Mouse (Mus musculus) thymus, postnatal 25 days (tissue): ENCODE measurements around the gene Prkcb.
A peak's percentile ranks its signal among the peaks of the same experiment; 100 is the strongest.

Source experiments
- DNase-seq: peaks from one replicate; pipeline ENCODE4 v3.0.0; 2022

Prkcb gene

GRCm38 (mm10) chr7:122558912-122559311, 270.4 kb downstream of the Prkcb start:
- no peak for DNase-seq

- no peak for DNase-seq
Measured at GRCm38 (mm10) chr7:122562586-122562985, 274.0 kb downstream of the Prkcb start.

- no peak for DNase-seq
Measured at GRCm38 (mm10) chr7:122565371-122565770, 276.8 kb downstream of the Prkcb start.

GRCm38 (mm10) chr7:122566011-122566410, 277.5 kb downstream of the Prkcb start:
- DNase-seq, result no peak

- DNase-seq, result no peak
Measured at GRCm38 (mm10) chr7:122568787-122569186, 280.2 kb downstream of the Prkcb start.

DNA sequence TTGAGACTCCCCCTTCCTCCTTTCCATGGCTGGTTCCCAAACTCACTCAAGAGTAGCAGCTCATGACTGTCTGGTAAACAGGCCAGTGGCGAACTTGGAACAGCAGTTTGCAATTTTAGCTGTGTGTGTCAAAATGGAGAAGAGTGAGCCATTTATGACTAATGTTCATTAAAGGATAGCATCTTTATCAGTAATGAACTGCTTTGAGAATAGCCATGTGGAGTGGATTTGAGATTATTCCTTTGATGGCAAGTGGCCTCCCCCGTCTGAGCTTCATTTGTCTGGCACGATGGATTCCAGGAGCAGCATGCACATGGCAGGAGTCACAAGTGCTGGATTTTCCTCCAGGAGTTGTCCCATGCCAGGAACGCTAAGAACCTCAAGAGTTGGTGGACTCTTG, 281.9 kb downstream of the Prkcb start:
- no peak for DNase-seq

- DNase-seq, result no peak
Measured at GRCm38 (mm10) chr7:122573101-122573635, 284.6 kb downstream of the Prkcb start.

- DNase-seq, result no peak
Measured at GRCm38 (mm10) chr7:122574418-122574817, 285.9 kb downstream of the Prkcb start.

- DNase-seq, result no peak
Measured at GRCm38 (mm10) chr7:122575056-122575455, 286.5 kb downstream of the Prkcb start.

GRCm38 (mm10) chr7:122575506-122575905, 287.0 kb downstream of the Prkcb start:
- DNase-seq, result no peak

DNA sequence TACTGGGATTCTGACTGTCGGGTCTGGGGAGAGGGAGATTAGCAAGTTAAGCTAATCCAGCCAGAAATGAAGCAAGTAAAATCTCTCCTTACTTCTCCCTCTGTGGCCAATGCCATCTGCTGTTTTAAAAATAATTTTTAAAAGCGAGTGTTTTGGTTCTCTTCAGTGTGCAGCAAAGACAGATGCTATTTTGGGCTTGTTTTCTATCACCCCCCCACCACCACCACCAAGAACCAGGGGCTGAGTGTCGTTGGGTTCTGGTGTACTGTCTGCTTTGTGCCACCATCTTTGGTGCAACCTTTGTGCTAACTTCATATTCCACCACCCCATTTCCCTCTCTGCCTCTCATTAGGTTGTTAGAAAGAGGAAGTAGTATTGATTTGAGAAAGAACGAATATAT, 289.0 kb downstream of the Prkcb start:
- DNase-seq, result no peak

GRCm38 (mm10) chr7:122579461-122580157, 291.1 kb downstream of the Prkcb start:
- DNase-seq, result no peak

DNA sequence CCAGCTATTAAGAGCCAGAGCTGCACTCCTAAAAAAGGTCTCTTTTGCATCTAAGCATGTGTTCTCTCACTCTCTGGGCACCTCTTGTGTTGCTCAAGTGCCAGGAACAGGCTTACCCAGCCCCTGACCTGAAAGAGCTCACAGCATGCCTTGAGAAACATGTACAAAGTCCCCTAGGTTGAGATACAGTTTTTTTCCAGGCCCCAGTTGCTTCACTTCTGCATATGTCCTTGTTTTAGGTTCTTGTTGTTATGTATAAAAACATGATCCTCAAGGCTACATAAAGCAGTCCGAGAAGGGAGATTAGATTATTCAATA, 291.6 kb downstream of the Prkcb start:
- no peak for DNase-seq

DNA sequence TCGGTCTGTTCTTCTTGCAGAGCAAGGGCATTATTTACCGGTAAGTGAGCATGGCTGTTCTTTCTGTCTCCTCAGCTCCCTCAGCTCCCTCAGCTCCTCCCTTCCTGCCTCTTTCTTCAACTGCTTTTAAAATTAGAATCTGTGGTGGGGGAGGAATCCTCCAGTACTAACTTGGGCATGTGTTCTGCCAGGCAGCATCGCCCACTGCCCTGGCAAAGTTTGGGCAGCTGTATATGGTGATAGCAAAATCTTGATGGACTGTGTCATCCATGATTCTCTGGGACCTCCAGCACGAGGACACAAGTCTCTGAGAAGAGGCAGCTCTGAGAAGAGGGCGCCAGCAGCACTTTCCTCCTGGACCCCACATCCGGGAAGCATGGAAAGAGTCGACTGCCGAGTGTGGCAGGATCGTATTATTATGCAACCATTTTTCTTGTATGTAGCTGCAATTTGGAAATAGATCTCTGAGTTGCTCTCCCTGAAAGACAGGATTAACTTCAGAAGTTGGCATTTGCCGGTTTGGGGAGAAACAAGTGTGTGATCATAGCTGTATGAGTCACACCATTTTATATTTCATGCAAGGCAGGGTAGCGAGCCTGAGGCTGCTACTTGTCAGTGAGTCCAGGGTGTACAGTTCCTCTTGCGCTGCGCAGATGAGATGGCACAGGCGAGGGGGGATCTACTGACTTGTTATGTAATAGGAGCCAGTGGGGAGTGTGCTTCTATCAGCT, 296.0 kb downstream of the Prkcb start:
- no peak for DNase-seq

DNA sequence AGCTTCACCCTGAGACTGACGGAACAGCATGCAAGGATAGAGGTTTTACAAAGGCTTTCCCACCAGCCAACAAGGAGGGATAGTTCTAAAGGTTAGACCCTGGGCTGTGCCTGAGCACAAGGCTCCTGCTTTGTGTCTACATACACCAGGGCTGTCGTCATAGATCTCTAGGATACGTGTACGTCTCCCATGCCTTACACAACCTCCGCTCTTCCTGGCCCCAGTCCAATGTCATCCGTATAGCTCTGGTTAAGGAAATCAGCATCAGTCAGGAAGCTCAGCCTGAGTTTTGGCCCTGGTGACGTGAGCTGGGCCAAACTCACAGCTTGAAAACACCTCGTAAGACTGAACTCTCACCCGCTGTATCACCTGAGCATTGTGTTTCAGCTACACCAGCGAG, 307.3 kb downstream of the Prkcb start:
- DNase-seq, result no peak

- DNase-seq, result no peak
Measured at GRCm38 (mm10) chr7:122596596-122597170, 308.1 kb downstream of the Prkcb start.

GRCm38 (mm10) chr7:122597313-122597712, 308.8 kb downstream of the Prkcb start:
- DNase-seq, result no peak

GRCm38 (mm10) chr7:122600856-122601255, 312.3 kb downstream of the Prkcb start:
- DNase-seq, result no peak

DNA sequence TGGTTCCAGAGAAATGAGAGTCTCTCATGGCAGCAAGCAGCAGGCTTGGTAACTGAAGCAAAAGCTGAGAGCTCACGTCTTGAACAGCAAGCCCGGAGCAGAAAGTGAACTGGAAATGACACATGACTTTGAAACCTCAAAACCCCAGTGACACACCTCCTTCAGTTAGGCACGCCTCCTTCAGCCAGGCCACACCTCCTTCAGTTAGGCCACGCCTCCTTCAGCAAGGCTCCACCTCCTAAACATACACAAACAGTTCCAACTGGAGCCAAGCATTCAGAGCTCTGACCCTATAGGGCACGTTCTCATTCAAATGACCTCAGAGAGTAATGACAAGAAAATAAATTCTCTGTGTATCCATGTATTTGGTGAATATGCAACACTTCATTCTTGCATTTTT, 316.5 kb downstream of the Prkcb start:
- DNase-seq, result peak; percentile 11

- no peak for DNase-seq
Measured at GRCm38 (mm10) chr7:122609420-122609819, 320.9 kb downstream of the Prkcb start.

DNA sequence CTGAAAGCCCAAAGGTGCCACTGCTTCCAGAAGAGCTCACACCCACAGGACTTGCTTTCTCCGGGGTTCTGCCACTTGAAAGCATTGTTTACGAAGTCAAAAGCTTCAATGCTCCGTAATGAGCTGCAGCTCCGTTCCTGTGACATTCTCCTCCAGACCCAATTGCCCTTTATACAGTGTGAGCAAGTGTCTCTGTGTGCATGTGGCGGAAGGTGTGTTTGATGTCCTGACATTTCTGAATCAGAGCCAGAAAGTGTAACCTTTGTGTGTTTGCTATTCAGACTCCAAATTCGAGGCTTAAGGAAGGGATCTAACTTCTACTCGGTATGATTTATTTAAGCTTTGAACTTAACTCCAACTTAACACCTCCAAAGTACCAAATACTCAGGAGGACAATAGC, 321.6 kb downstream of the Prkcb start:
- DNase-seq, result no peak

DNA sequence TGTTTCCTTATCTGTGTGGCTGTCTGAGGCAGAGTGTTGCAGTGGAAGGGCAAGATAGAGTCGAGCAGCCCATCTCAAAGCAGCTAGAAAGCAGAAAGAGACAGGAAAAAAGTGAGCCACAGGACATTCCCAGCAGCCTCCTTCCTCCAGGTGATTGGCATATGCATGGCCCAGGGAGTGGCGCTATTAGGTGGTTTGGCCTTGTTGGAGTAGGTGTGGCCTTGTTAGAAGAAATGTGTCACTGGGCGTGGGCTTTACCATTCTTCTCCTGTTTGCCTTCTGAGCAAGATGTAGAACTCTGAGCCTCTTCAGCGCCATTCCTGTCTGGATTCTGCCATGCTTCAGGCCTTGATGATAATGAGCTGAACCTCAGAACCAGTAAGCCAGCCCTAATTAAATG, 325.3 kb downstream of the Prkcb start:
- DNase-seq, result no peak

- no peak for DNase-seq
Measured at GRCm38 (mm10) chr7:122622125-122622774, 333.7 kb downstream of the Prkcb start.

- no peak for DNase-seq
Measured at GRCm38 (mm10) chr7:122623753-122624152, 335.2 kb downstream of the Prkcb start.
